Mouse (Mus musculus) kidney, adult 9 months (tissue): ENCODE measurements around the gene Aprt.

Experiments
- DNase-seq: peaks from one replicate; pipeline ENCODE4 v3.0.0; 2022

Aprt gene

GRCm38 (mm10) chr8:122558671-122559349, 17.9 kb downstream of the Aprt start:
- no peak for DNase-seq

- DNase-seq = no peak
Observed at GRCm38 (mm10) chr8:122557248-122558038, 19.3 kb downstream of the Aprt start.

GRCm38 (mm10) chr8:122556030-122557009, 20.4 kb downstream of the Aprt start:
- DNase-seq = peak; percentile 57

GRCm38 (mm10) chr8:122554786-122555185, 21.9 kb downstream of the Aprt start:
- DNase-seq = no peak

- peak; percentile 95 for DNase-seq
Observed at GRCm38 (mm10) chr8:122551265-122552051, 25.3 kb downstream of the Aprt start, which contains the start of gene Piezo1. TSS of gene Piezo1 (minus strand) at chr8:122551329.

GRCm38 (mm10) chr8:122550995-122551264, 25.8 kb downstream of the Aprt start:
- DNase-seq = no peak

- peak; percentile 59 for DNase-seq
Observed at GRCm38 (mm10) chr8:122550234-122550994, 26.3 kb downstream of the Aprt start.

GRCm38 (mm10) chr8:122548891-122549439, 27.7 kb downstream of the Aprt start:
- no peak for DNase-seq

GRCm38 (mm10) chr8:122548331-122548730, 28.4 kb downstream of the Aprt start:
- no peak for DNase-seq

GRCm38 (mm10) chr8:122547815-122548214, 28.9 kb downstream of the Aprt start:
- peak; percentile 51 for DNase-seq

GRCm38 (mm10) chr8:122546811-122547453, 29.8 kb downstream of the Aprt start:
- DNase-seq = peak; percentile 92

GRCm38 (mm10) chr8:122546066-122546755, 30.5 kb downstream of the Aprt start:
- DNase-seq = no peak

GRCm38 (mm10) chr8:122544138-122544537, 32.6 kb downstream of the Aprt start:
- no peak for DNase-seq

- DNase-seq = no peak
Observed at GRCm38 (mm10) chr8:122538310-122539076, 38.2 kb downstream of the Aprt start.

GRCm38 (mm10) chr8:122537812-122538211, 38.9 kb downstream of the Aprt start:
- no peak for DNase-seq

- DNase-seq = no peak
Observed at GRCm38 (mm10) chr8:122537033-122537432, 39.7 kb downstream of the Aprt start.

- DNase-seq = no peak
Observed at GRCm38 (mm10) chr8:122531312-122531711, 45.4 kb downstream of the Aprt start.

- peak; percentile 92 for DNase-seq
Observed at GRCm38 (mm10) chr8:122529159-122529558, 47.5 kb downstream of the Aprt start.

GRCm38 (mm10) chr8:122527937-122528336, 48.8 kb downstream of the Aprt start:
- peak; percentile 36 for DNase-seq
